Mouse (Mus musculus): ENCODE data around the gene Gfi1b. TPM values are rescaled to one million over a fixed set of nuclear protein-coding genes. Genes with fewer than 3 reads are reported as not detected.

The Gfi1b gene
- polyA plus RNA-seq, 1 experiment from 2014 or later: 0.40 TPM

DNA sequence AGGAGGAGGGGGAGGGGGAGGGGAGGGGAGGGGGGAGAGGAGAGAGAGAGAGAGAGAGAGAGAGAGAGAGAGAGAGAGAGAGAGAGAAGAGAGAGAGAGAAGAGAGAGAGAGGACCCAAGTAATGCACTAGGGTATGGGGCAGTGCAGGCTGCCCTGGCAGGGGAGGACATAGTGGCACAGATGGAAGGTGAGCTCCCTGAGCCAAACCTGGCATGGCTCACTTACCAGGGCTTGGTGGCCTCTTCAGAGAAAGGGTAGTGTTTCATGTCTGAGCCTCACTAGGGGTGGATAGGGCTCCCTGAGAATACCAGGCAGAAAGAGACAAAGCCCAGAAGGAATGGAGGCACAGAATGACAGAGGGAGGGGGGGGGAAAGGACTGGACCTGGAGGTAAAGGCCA, 58.0 kb downstream of the Gfi1b start:
- ATAC-seq (ENCODE audit: low FRiP score, low TSS enrichment) (no peak), DNase-seq (ENCODE audit: low spot score) (no peak)
- Histone ChIP-seq H3K4me2 (replicated peaks; ENCODE audit: low read depth) (no peak overlapping the region), H3K27ac (replicated peaks) (no peak overlapping the region), H3K9me3 (ENCODE audit: control insufficient read depth, low read length) (no peaks in the 10 kb centered on the region), H3K4me3 (ENCODE audit: low read depth, low read length) (no peak overlapping the region), H3K9ac (ENCODE audit: low read length) (no peak overlapping the region), H3K27me3 (ENCODE audit: control insufficient read depth, insufficient read depth, low read length) (no peaks in the 10 kb centered on the region), H3K36me3 (ENCODE audit: control insufficient read depth, insufficient read depth, low read length) (peaks cover 10% of the 10 kb centered on the region; the same call in 1 of the 2 replicates), H3K4me1 (replicated peaks; ENCODE audit: control insufficient read depth, insufficient read depth) (no peaks in the 10 kb centered on the region)
- TF ChIP-seq CTCF (IDR thresholded peaks at IDR 0.05; ENCODE audit: low read depth) (no peak), EP300 (optimal IDR thresholded peaks at IDR 0.05) (no peak)

DNA sequence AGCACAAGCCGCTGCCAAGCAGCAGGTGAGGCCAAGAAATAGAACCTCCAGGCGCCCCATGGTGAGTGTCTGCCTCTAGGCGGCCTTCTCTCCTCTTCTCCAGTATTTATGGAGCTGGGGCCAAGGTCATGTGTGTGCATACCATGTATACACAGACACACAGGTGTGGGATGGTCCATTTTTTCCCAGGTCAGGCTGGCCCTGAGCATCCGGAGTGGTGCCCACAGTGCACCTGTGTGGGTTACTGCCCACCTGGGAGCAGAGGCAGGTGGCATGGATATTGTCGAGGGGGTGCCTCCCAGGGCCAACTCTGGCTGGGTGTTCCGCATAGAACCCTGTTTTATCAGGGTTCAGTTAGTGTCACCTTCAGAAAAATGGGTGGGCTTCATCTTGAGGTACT, 58.5 kb downstream of the Gfi1b start, which contains the start of gene Cel:
Gene Cel (minus strand): TSS at position 101 of the 400 bp plus-strand sequence.
- ATAC-seq (ENCODE audit: low FRiP score, low TSS enrichment): no peak
- 60% methylated on average over 6 of the region's 6 CpGs for whole genome bisulfite sequencing

More for the DNA sequence above, 58.5 kb downstream of the Gfi1b start, which contains the start of gene Cel:
- Histone ChIP-seq H3K27ac (replicated peaks) (no peak within 1 kb of the TSS), H3K4me3 (ENCODE audit: low read depth, low read length) (no peak within 1 kb of the TSS), H3K4me2 (replicated peaks; ENCODE audit: low read depth) (no peak within 1 kb of the TSS), H3K9me3 (ENCODE audit: control insufficient read depth, low read length) (no peaks in the 10 kb centered on the region), H3K27me3 (ENCODE audit: control insufficient read depth, insufficient read depth, low read length) (no peaks in the 10 kb centered on the region), H3K9ac (ENCODE audit: low read length) (no peak within 1 kb of the TSS), H3K4me1 (replicated peaks; ENCODE audit: control insufficient read depth, insufficient read depth) (no peaks in the 10 kb centered on the region), H3K36me3 (ENCODE audit: control insufficient read depth, insufficient read depth, low read length) (peaks cover 10% of the 10 kb centered on the region; the same call in 1 of the 2 replicates)
- TF ChIP-seq CTCF (IDR thresholded peaks at IDR 0.05; ENCODE audit: low read depth): no peak
- TF ChIP-seq EP300 (optimal IDR thresholded peaks at IDR 0.05): no peak
- DNase-seq (ENCODE audit: low spot score): no peak

Small RNAs within 50 kb of the gene (microRNA-seq; reads per million reads assigned to microRNA genes)
- not detected for gene Gm22824

Other genes starting within 250 kb of the Gfi1b start
- 1.1 TPM in 2 replicates for gene Ppp1r26, start 175.2 kb downstream of the Gfi1b start, polyA plus RNA-seq (2015; fragmentation: Nextera tagmentation; extraction: Ambion mirVana)
- 0.63 and 1.2 TPM in 2 replicates for gene 1700007K13Rik, start 155.7 kb downstream of the Gfi1b start, polyA plus RNA-seq (2015; fragmentation: Nextera tagmentation; extraction: Ambion mirVana)
- 25.3 and 28.3 TPM in 2 replicates for gene Mrps2, start 153.9 kb downstream of the Gfi1b start, polyA plus RNA-seq (2015; fragmentation: Nextera tagmentation; extraction: Ambion mirVana)
- 1.2 and 1.3 TPM in 2 replicates for gene Gbgt1, start 125.1 kb downstream of the Gfi1b start, polyA plus RNA-seq (2015; fragmentation: Nextera tagmentation; extraction: Ambion mirVana)
- gene Gm10134, start 115.9 kb downstream of the Gfi1b start, polyA plus RNA-seq (2015; fragmentation: Nextera tagmentation; extraction: Ambion mirVana): 5.5 and 6.2 TPM in 2 replicates
- 23.9 and 26.8 TPM in 2 replicates for gene Ralgds, start 108.9 kb downstream of the Gfi1b start, polyA plus RNA-seq (2015; fragmentation: Nextera tagmentation; extraction: Ambion mirVana)
- gene Cel, start 58.6 kb downstream of the Gfi1b start, polyA plus RNA-seq (2015; fragmentation: Nextera tagmentation; extraction: Ambion mirVana): 2.0 and 3.3 TPM in 2 replicates
- 13.1 and 14.0 TPM in 2 replicates for gene Gtf3c5, start 38.2 kb downstream of the Gfi1b start, polyA plus RNA-seq (2015; fragmentation: Nextera tagmentation; extraction: Ambion mirVana)
- gene Tsc1, start 19.2 kb upstream of the Gfi1b start, polyA plus RNA-seq (2015; fragmentation: Nextera tagmentation; extraction: Ambion mirVana): 4.9 and 5.1 TPM in 2 replicates
- gene Spaca9, start 77.7 kb upstream of the Gfi1b start, polyA plus RNA-seq (2015; fragmentation: Nextera tagmentation; extraction: Ambion mirVana): 0.57 and 0.69 TPM in 2 replicates
- gene Ak8, start 78.2 kb upstream of the Gfi1b start, polyA plus RNA-seq (2015; fragmentation: Nextera tagmentation; extraction: Ambion mirVana): 0.29 and 0.40 TPM in 2 replicates
- 3.3 and 3.9 TPM in 2 replicates for gene Gtf3c4, start 218.4 kb upstream of the Gfi1b start, polyA plus RNA-seq (2015; fragmentation: Nextera tagmentation; extraction: Ambion mirVana)
- 5.1 and 5.8 TPM in 2 replicates for gene Ddx31, start 218.4 kb upstream of the Gfi1b start, polyA plus RNA-seq (2015; fragmentation: Nextera tagmentation; extraction: Ambion mirVana)